In genomic region chr6:116198173-116198572, GRCm38 (mm10) we compare ENCODE assay signal across 9 mouse cellular contexts. TPM values are rescaled to one million over a fixed set of nuclear protein-coding genes. Genes with fewer than 3 reads are reported as not detected.
A peak's percentile ranks its signal among the peaks of the same experiment; 100 is the strongest.
DNase-seq lines count a peak whose midpoint lies in the region; ATAC-seq lines count a peak whose summit lies in the region.
"Had no signal": no experiment of that assay in that cellular context is flagged by ENCODE, and none has a peak within 500 bp of the region (broad histone marks: within the 10 kb centered on the region; RNA-seq: fewer than 3 reads in every experiment).

No protein-coding gene starts in this region.

- DNase-seq in forebrain, embryonic 10.5 days (ENCODE audit: extremely low spot score, low spot score): no peak
- DNase-seq in midbrain, embryonic 11.5 days (ENCODE audit: low spot score, missing footprints): no peak
- DNase-seq in embryo, embryonic 10 days (ENCODE audit: low spot score): peak; percentile 43
- no peak for DNase-seq in ovary, postnatal 14 days (ENCODE audit: low spot score)
- DNase-seq in adrenal gland, postnatal 4 days (ENCODE audit: low spot score in 2 of 2): no peak

- no peaks in the 10 kb centered on the region for H3K9me3 ChIP-seq in forebrain, embryonic 16.5 days (ENCODE audit: control insufficient read depth, low read length)
- no peaks in the 10 kb centered on the region for H3K9me3 ChIP-seq in forebrain, embryonic 10.5 days
- no peaks in the 10 kb centered on the region for H3K9me3 ChIP-seq in midbrain, embryonic 16.5 days (replicated peaks; ENCODE audit: control insufficient read depth, low read length, poor library complexity, severe bottlenecking)
- H3K9me3 ChIP-seq in midbrain, embryonic 11.5 days (ENCODE audit: control insufficient read depth, low read length): no peaks in the 10 kb centered on the region
- H3K9me3 ChIP-seq: limb, embryonic 12.5 days had no signal

- H3K27me3 ChIP-seq in forebrain, embryonic 16.5 days (replicated peaks; ENCODE audit: control insufficient read depth, insufficient read depth, low read length): peaks cover 4% of the 10 kb centered on the region; the same call in 1 of the 2 replicates
- peaks cover 4% of the 10 kb centered on the region; the same call in 1 of the 2 replicates for H3K27me3 ChIP-seq in forebrain, embryonic 10.5 days (ENCODE audit: poor library complexity, severe bottlenecking)
- H3K27me3 ChIP-seq in midbrain, embryonic 16.5 days (ENCODE audit: control insufficient read depth, insufficient read depth, low read depth, low read length): no peaks in the 10 kb centered on the region; the same call in 1 of the 2 replicates
- H3K27me3 ChIP-seq in midbrain, embryonic 11.5 days (ENCODE audit: control insufficient read depth, insufficient read depth, low read length): no peaks in the 10 kb centered on the region
- H3K27me3 ChIP-seq: limb, embryonic 12.5 days had no signal

- WGBS in forebrain, embryonic 16.5 days: 32% methylated on average over 3 of the region's 3 CpGs
- WGBS in forebrain, embryonic 10.5 days: 41% methylated on average over 3 of the region's 3 CpGs
- WGBS in midbrain, embryonic 16.5 days: 29% methylated on average over 3 of the region's 3 CpGs
- 28% methylated on average over 3 of the region's 3 CpGs for WGBS in midbrain, embryonic 11.5 days

- H3K36me3 ChIP-seq in forebrain, embryonic 16.5 days (ENCODE audit: control insufficient read depth, insufficient read depth): no peaks in the 10 kb centered on the region
- H3K36me3 ChIP-seq in forebrain, embryonic 10.5 days (replicated peaks): no peaks in the 10 kb centered on the region
- H3K36me3 ChIP-seq in midbrain, embryonic 16.5 days (ENCODE audit: control insufficient read depth, insufficient read depth, low read length): no peaks in the 10 kb centered on the region
- no peaks in the 10 kb centered on the region for H3K36me3 ChIP-seq in midbrain, embryonic 11.5 days (ENCODE audit: control insufficient read depth, insufficient read depth, low read length)
- H3K36me3 ChIP-seq: limb, embryonic 12.5 days had no signal

- H3K4me1 ChIP-seq in forebrain, embryonic 16.5 days (replicated peaks; ENCODE audit: control insufficient read depth, insufficient read depth, low read length): peaks cover 3% of the 10 kb centered on the region; the same call in 1 of the 2 replicates
- H3K4me1 ChIP-seq in forebrain, embryonic 10.5 days: peaks cover 8% of the 10 kb centered on the region
- no peaks in the 10 kb centered on the region for H3K4me1 ChIP-seq in midbrain, embryonic 16.5 days (ENCODE audit: control insufficient read depth, insufficient read depth, low read length)
- H3K4me1 ChIP-seq in midbrain, embryonic 11.5 days (ENCODE audit: control insufficient read depth, insufficient read depth, low read length): no peaks in the 10 kb centered on the region

- no peak overlapping the region for H3K4me2 ChIP-seq in forebrain, embryonic 16.5 days (ENCODE audit: low read length)
- H3K4me2 ChIP-seq in midbrain, embryonic 16.5 days (ENCODE audit: low read length): no peak overlapping the region
- H3K4me2 ChIP-seq in midbrain, embryonic 11.5 days: no peak overlapping the region
- H3K4me2 ChIP-seq: limb, embryonic 12.5 days had no signal

- ATAC-seq in forebrain, embryonic 16.5 days: peak; percentile 27; the same call in 1 of the 2 replicates
- ATAC-seq in midbrain, embryonic 16.5 days: 0 out of 2 replicates have a peak, but pooled peaks have one; percentile 50
- ATAC-seq in midbrain, embryonic 11.5 days (ENCODE audit: low FRiP score): no peak
- peak; percentile 72 for ATAC-seq in megakaryocyte, adult 5-6 weeks (ENCODE audit: poor library complexity, severe bottlenecking)

- no peak overlapping the region for H3K9ac ChIP-seq in forebrain, embryonic 16.5 days (replicated peaks; ENCODE audit: low read depth, low read length)
- H3K9ac ChIP-seq in midbrain, embryonic 16.5 days (ENCODE audit: low read depth, low read length): no peak overlapping the region
- no peak overlapping the region for H3K9ac ChIP-seq in midbrain, embryonic 11.5 days (ENCODE audit: low read length)
- H3K9ac ChIP-seq: limb, embryonic 12.5 days had no signal

- no peak overlapping the region for H3K27ac ChIP-seq in forebrain, embryonic 16.5 days (ENCODE audit: low read length)
- H3K27ac ChIP-seq in forebrain, embryonic 10.5 days: no peak overlapping the region
- H3K27ac ChIP-seq in midbrain, embryonic 16.5 days (ENCODE audit: low read length): no peak overlapping the region
- no peak overlapping the region for H3K27ac ChIP-seq in midbrain, embryonic 11.5 days (ENCODE audit: low read depth, low read length)
- H3K27ac ChIP-seq: limb, embryonic 12.5 days had no signal

- no peak overlapping the region for H3K4me3 ChIP-seq in forebrain, embryonic 16.5 days (replicated peaks; ENCODE audit: low read length)
- H3K4me3 ChIP-seq in forebrain, embryonic 10.5 days: no peak overlapping the region
- no peak overlapping the region for H3K4me3 ChIP-seq in midbrain, embryonic 16.5 days (ENCODE audit: low read depth, low read length)
- H3K4me3 ChIP-seq in midbrain, embryonic 11.5 days (ENCODE audit: low read depth, low read length): no peak overlapping the region
- H3K4me3 ChIP-seq: limb, embryonic 12.5 days had no signal

RNA-seq across cellular contexts. Expression of gene Tmcc1, which starts 4.9 kb away (rescaled TPM):
- polyA plus RNA-seq in forebrain, embryonic 16.5 days (2015; fragmentation: Nextera tagmentation; extraction: Ambion mirVana): 34.2 and 38.4 TPM in 2 replicates
- polyA plus RNA-seq in forebrain, embryonic 10.5 days (2016; fragmentation: Nextera tagmentation; extraction: Ambion mirVana): 14.8 and 16.2 TPM in 2 replicates
- polyA plus RNA-seq in midbrain, embryonic 16.5 days (2015; fragmentation: Nextera tagmentation; extraction: Ambion mirVana): 27.1 and 30.8 TPM in 2 replicates
- 16.2 and 18.9 TPM in 2 replicates for polyA plus RNA-seq in midbrain, embryonic 11.5 days (2014; fragmentation: Nextera tagmentation; extraction: Ambion mirVana)
- total RNA-seq in megakaryocyte, adult 5-6 weeks (2015): 72.5 and 79.8 TPM in 2 replicates
- 99.8 and 113 TPM in 2 replicates for total RNA-seq in megakaryocyte, adult 5-6 weeks (2017)
- 10 to 100 TPM; 25.8 to 26.8 TPM for total RNA-seq in adrenal gland, postnatal 4 days (2021)

RNA-seq across cellular contexts. Expression of gene Washc2, which starts 9.7 kb away (rescaled TPM):
- polyA plus RNA-seq in forebrain, embryonic 16.5 days (2015; fragmentation: Nextera tagmentation; extraction: Ambion mirVana): 66.5 and 66.9 TPM in 2 replicates
- 47.5 and 49.2 TPM in 2 replicates for polyA plus RNA-seq in forebrain, embryonic 10.5 days (2016; fragmentation: Nextera tagmentation; extraction: Ambion mirVana)
- 72.8 and 79.1 TPM in 2 replicates for polyA plus RNA-seq in midbrain, embryonic 16.5 days (2015; fragmentation: Nextera tagmentation; extraction: Ambion mirVana)
- 53.9 and 56.3 TPM in 2 replicates for polyA plus RNA-seq in midbrain, embryonic 11.5 days (2014; fragmentation: Nextera tagmentation; extraction: Ambion mirVana)
- 58.3 and 67.1 TPM in 2 replicates for total RNA-seq in megakaryocyte, adult 5-6 weeks (2015)
- total RNA-seq in megakaryocyte, adult 5-6 weeks (2017): 105 and 120 TPM in 2 replicates
- 10 to 100 TPM; 74.4 to 79.6 TPM for total RNA-seq in adrenal gland, postnatal 4 days (2021)
